Mouse (Mus musculus) forelimb bud, embryonic 11.5 days (tissue): ENCODE measurements around the gene Armc8.
A peak's percentile ranks its signal among the peaks of the same experiment; 100 is the strongest.

Source experiments
- DNase-seq: peaks from one replicate; pipeline ENCODE4 v3.0.0-alpha.2; 2012; ENCODE audit warnings: low read depth, low spot score

Armc8 gene

GRCm38 (mm10) chr9:99447323-99447722 is 121.4 kb downstream of the Armc8 start:
- DNase-seq, result no peak

GRCm38 (mm10) chr9:99446259-99446658 is 122.4 kb downstream of the Armc8 start:
- no peak for DNase-seq

GRCm38 (mm10) chr9:99444590-99445178 is 124.0 kb downstream of the Armc8 start:
- DNase-seq, result peak; percentile 39

- DNase-seq, result no peak
Observed at GRCm38 (mm10) chr9:99441647-99442433, 126.9 kb downstream of the Armc8 start.

- no peak for DNase-seq
Observed at GRCm38 (mm10) chr9:99440941-99441340, 127.8 kb downstream of the Armc8 start.

- DNase-seq, result no peak
Observed at GRCm38 (mm10) chr9:99439064-99439463, 129.6 kb downstream of the Armc8 start.

- DNase-seq, result no peak
Observed at GRCm38 (mm10) chr9:99437781-99438565, 130.7 kb downstream of the Armc8 start.

GRCm38 (mm10) chr9:99437031-99437764 is 131.5 kb downstream of the Armc8 start, which contains the start of gene Mras:
Gene Mras (minus strand): TSS chr9:99437381.
- no peak for DNase-seq

- no peak for DNase-seq
Observed at GRCm38 (mm10) chr9:99436182-99437030, 132.3 kb downstream of the Armc8 start.

GRCm38 (mm10) chr9:99435619-99436181 is 133.0 kb downstream of the Armc8 start:
- DNase-seq, result no peak

GRCm38 (mm10) chr9:99434892-99435618 is 133.6 kb downstream of the Armc8 start:
- peak; percentile 58 for DNase-seq

- no peak for DNase-seq
Observed at GRCm38 (mm10) chr9:99432478-99432877, 136.2 kb downstream of the Armc8 start.

GRCm38 (mm10) chr9:99431963-99432362 is 136.7 kb downstream of the Armc8 start:
- no peak for DNase-seq

- DNase-seq, result no peak
Observed at GRCm38 (mm10) chr9:99431346-99431745, 137.4 kb downstream of the Armc8 start.

GRCm38 (mm10) chr9:99430806-99431205 is 137.9 kb downstream of the Armc8 start:
- no peak for DNase-seq

- no peak for DNase-seq
Observed at GRCm38 (mm10) chr9:99429845-99430244, 138.9 kb downstream of the Armc8 start.

GRCm38 (mm10) chr9:99428601-99429331 is 139.9 kb downstream of the Armc8 start:
- DNase-seq, result no peak
